Mouse (Mus musculus): Measurements from ENCODE around the gene Styxl1.

- TF ChIP-seq POLR2A (IDR thresholded peaks at IDR 0.05; ENCODE audit: borderline replicate concordance, insufficient read depth, low read length) (no peak), CTCF (IDR thresholded peaks at IDR 0.05; ENCODE audit: borderline replicate concordance, insufficient read depth, low read depth, low read length) (no peak)
Observed at GRCm38 (mm10) chr5:135725991-135726390, 52.2 kb downstream of the Styxl1 start.
